Mouse (Mus musculus): ENCODE measurements around the gene Tprn.

Gene Tprn

DNA sequence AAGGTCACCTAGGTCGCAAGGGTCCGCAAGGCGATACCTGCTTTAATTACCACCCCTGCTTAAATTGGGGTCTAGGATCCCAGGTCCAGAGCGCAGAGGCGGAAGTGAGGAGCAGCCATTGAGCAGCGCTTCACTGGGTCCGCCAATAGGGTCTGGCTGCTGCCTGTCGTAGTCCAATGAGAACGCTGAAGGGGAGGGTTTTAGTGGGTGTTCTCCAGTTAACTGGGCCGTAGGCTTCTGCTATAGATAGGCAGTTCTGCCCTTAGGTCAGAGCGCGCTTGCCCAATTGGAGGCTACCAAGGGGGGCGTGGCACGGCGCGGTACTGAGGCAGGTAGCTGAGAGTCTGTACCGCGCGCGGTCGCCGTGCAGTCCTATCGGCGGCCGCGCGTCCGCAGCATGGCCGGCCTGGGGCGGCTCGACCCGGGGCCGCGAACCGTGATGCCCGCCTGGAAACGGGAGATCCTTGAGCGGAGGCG, at the start of gene Tprn:
Gene Tprn (plus strand): TSS at position 328 of the 477 bp plus-strand sequence.
- peak; percentile 94 to 97 for DNase-seq (ENCODE audit: low spot score in 2 of 2)

DNA sequence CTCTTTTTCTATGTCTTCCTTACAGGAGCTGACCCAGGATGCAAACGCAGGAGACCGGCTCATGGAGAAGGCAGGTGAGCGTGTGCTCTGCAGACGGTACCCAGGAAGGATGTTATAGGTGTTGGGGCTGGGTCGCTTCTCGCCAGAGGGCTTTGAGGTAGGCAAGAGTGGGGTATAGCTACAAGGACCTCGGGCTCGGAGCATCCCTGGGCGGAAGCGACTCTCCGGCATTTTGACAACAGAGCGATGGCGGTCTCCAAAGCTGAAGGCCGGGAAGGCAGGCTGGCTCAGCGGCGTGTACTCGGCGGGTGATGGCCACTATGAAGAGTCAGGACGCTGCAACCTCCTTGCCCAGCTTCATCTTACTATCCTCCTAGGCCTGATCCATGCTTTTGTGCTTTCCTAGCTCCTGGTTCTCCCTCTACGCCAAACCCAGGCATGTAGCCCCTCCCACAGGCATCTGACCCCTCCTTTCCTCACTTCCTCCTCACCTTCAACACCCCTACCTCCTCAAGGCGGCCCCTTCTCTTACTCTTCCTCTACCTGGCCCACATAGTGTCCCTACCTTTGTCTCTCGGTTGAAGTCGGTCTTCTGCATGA, 49.1 kb upstream of the Tprn start:
- no peak for DNase-seq (ENCODE audit: low spot score in 2 of 2)

DNA sequence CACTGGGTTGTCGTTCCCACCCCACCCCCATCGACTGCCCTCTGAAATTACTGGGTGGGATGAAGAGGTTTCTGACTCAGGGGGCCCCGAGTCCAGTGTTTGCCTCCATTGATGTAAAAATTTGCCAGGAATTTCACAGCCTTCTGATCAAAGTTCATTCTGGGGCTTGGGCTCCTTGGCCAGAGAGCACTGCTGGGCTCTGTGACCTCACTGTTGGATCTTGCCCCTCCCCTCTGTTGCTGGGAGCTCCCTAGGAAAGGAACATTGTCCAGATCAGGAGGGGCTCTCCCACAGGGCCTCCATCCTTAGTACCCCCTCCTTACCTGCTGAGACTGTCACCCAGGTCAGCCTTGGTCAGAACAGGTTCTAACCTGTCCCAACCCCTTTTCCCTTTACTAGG, 48.0 kb upstream of the Tprn start, which contains the start of gene Stpg3:
Gene Stpg3 (minus strand): TSS at position 194 of the 400 bp plus-strand sequence.
- no peak for DNase-seq (ENCODE audit: low spot score in 2 of 2)

DNA sequence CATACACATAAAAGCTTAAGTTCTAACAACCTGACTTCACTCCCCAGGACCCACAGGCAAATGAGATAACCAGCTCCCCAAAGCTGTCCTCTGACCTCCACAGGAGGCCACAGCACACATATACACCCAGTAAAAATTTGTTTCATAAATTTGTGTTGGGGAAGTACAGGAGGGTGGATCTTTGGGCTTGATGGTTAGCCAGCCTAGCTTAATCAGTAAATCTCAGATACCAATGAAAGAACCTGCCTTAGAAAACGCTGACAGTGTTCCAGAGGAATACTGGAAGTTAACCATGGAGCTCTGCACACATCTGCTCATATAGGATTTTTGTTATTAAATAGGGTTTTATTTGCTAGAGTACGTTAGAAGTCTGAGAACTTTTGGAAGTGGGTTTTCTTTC, 44.8 kb upstream of the Tprn start:
- DNase-seq (ENCODE audit: low spot score in 2 of 2), result no peak

DNA sequence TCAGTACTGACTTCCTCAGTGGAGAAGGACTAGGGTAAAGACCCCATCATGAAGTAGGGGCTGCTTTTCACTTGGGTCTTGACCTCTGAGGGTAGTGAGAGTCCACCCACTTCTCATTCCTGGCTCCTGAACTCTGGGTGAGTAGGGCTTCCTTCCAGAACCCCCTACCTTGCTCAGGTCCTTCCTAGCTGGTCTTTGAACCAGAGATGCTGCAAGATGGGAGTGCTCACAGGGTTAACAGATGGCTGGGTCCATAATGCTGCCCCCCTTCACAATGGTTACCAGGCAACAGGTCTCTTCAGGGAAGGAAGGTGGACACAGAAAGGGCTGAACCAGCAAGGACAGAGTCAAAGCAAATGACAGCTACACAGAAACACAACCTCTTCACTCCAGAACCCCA, 44.0 kb upstream of the Tprn start, which contains the start of gene Fam166a:
Gene Fam166a (plus strand): TSS at position 301 of the 400 bp plus-strand sequence.
- DNase-seq (ENCODE audit: low spot score in 2 of 2), result no peak

DNA sequence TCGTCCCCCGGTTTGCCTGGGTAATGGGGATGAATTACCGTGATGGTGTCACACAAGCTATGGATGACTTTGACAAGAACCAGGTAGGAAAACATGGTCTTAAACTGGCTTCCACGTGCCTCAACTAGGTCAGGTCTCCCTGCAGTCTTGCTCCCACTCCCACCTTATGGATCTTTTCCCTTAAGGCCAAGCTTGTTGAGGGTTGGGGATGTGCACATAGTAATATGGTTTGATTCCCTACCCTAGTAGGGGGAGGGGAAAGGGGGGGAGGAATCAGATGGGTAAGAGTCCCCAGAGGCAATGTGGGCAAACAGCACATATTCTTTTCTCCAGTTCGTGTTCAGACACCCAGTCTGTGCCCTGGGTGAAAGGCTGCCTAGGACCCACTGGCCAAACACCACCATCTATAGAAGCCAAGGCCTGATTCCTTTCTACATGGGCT, 41.1 kb upstream of the Tprn start:
- DNase-seq (ENCODE audit: low spot score in 2 of 2), result no peak

DNA sequence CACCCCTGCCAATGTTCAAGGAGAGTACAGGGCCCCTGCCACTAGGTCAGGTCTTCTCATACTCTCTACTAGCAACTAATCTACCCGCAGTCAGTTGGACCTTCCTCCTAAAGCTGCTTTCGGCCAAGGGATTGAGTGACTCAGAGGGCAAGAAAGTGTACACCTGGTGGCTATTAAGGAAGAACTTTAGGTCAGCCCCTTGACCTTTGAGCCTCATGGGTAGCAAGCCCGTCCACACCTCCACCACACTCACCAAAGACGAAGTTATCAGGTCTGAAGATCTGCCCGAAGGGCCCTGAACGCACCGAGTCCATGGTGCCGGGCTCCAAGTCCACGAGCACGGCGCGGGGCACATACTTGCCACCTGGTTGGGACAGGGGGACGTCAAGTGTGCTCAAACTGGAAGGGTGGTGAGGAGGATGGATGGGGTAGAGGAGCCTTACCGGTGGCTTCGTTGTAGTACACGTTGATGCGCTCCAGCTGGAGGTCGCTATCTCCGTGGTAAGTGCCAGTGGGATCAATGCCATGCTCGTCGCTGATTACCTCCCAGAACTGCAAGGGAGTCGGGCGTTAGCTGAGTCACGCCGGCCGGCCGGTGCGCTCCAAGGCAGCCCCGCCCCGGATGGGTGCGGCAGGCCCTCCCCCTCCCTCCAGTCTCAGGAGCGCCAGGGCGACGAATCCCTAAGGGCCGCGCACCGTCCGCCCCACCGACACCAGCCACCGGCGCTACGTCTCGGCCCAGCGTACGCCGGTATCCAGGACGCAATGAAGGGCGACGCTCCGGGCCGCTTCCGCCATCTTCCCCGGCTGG, 38.5 kb upstream of the Tprn start:
- peak; percentile 70 to 74 for DNase-seq (ENCODE audit: low spot score in 2 of 2)

DNA sequence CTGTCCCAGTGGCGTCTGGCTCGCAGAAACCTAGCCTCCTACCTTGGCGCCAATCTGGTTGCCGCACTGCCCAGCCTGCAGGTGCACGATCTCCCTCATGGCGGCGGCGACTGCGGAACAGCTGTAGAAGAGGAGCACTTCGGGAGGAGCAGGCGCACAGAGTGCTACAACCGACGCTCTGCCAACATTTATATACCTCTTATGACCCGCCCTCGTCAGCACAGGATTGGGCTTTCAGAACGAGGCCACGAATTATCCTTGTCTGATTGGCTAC, 38.0 kb upstream of the Tprn start, which contains the start of gene Tubb4b:
Gene Tubb4b (minus strand): TSS at position 211 of the 274 bp plus-strand sequence.
- DNase-seq (ENCODE audit: low spot score in 2 of 2), result no peak

DNA sequence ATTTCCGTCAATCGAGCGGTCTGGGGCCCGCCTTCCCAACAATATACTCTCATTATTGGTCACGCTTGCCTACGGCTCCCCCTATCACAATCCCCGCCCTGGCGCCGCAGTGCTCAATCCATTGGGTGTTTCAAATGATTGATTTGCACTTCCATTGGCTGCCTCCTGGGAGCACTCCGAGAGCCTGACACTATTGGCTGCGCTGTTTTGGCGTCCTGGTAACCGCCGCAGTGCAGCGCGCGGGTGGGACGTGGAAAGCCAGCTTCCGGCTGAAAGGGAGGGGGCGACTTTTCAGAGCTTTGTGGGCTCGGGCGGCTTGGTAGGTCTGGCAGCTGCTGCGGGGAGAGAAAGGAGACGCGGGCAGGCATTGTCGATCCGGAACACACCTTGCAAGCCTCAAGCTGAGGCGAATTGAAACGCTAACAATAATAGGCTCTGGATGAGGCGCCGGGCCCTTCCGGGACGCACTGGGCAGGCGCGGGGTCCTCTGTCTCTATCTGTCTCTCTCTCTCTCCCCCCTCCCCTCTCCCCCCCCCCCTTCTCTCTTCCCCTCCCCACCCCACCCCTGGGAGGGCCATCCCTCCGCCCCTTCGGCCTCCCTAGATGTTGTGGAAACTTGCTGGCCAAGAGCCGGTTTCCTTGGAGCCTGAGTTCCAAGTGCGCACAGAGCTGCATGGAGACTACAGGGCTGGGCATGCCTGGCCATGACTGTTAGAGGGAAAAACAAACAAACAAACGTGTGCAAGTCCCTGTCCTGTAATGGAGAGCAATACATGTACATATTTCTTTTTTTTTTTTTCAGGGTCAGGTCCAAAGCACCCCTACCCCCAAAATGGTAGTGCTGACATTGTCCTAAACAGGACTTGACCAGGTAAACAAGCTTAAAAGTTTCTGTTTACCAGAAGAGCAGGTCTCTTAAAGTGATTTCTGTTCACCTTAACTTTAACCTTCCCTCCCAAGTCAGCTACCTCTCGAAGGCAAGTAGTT, 37.4 kb upstream of the Tprn start:
- DNase-seq (ENCODE audit: low spot score in 2 of 2), result peak; percentile 99 to 100

DNA sequence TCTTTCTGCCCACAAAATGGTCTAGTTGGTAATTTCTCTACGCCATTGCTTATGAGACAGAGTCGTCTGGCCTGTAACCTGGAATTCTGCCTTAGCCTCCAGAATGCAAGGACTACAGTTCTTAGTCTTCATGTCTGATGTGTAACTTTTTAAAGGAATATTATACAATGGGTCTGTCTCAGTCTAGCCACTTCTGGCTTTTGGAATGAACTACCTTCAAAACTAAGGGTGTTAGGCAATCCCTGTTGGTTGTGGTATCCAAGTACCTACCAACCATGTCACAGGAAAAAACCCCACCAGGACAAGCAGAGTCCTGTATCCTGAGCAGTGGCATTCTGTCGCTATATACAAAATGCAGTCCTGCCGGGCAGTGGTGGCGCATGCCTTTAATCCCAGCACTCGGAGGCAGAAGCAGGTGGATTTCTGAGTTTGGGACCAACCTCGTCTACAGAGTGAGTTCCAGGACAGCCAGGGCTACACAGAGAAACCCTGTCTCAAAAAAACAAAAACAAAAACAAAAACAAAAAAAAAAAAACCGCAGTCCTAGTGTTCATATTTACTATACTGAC, 36.5 kb upstream of the Tprn start:
- no peak for DNase-seq (ENCODE audit: low spot score in 2 of 2)

DNA sequence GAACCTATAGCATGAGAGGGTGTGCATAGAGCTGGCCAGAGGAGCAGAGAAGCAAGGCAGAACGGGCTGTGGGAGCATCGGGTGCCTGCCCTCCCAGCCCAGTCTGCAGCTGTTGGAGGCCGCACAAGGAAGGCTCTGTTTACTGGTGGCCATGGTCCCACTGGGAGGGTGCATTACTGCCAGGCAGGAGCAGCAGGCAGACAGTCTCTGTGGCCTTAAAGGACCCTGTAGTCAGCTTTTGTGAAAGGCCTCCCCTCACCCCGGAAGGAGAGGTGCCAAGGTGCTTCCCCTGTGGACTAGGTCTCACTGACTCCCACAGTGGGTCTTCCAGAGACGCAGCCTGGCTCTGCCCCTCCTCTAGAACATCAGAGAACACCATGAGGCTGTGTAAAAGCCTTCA, 35.6 kb upstream of the Tprn start:
- DNase-seq (ENCODE audit: low spot score in 2 of 2), result peak in 1 of 2 experiments; percentile 43

DNA sequence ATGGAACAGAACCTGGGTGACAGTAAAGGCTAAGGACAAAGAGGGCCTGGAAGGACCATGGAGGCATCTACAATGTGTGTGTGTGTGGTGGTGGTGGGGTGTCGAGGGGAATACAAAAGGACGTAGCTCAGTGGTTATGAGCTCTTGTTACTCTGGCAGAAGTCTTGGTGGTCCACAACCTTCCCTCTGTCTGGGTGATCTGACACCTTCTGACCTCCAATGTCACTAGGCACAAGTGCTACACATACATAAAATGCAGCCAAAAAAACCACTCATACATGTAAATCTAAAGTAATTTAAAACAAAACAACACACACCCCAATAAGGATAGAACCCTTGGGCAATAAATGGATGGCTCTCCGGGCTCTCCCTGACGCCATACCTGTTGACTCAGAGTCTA, 35.0 kb upstream of the Tprn start:
- no peak for DNase-seq (ENCODE audit: low spot score in 2 of 2)

DNA sequence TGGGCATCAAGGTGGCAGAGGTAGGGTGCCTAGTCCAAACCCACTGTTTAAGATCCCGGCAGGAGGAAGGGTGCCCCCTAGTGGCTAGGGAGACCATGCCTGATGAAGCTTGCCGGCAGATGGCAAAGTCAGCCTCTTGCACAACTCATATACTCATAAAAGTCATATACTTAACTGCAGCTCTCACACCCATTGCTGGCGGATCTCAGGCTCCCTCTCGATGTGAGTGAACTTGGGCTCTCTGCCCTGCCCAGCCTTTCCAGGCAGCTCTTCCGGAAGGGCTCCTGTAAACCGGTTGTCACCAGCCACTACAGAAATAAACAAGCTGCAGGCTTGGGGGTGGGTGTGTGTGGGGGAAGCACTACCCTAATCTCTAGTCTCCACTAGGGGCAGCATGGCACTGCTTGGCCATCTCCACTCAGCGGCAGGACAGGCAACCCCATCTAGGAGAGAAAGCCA, 34.0 kb upstream of the Tprn start:
- peak; percentile 77 to 79 for DNase-seq (ENCODE audit: low spot score in 2 of 2)

DNA sequence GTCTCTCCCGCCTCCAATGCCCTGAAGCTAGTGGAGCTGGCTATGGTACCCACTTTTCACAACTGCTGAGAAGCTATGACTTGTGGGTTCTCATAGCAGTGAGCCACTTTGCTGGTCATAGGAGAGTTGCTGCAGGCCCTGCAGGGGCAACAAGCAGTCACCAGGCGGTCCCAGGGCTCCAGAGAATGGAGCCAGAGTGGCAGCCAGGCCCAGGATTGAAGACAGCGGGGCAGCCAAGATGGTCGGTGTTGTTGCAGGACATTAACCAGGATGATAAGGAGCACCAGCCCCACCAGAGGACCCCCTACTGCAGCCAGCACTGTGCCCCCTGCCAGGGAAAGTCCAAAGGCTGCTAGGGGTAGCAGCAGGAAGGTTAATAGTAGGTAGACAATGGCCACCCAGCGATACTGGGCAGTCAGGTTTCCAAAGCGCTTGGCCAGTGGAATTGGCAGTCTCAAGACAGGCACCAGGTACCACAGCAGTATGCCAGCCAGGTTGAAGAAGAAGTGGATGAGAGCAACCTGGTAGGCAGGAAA, 33.4 kb upstream of the Tprn start:
- no peak for DNase-seq (ENCODE audit: low spot score in 2 of 2)

DNA sequence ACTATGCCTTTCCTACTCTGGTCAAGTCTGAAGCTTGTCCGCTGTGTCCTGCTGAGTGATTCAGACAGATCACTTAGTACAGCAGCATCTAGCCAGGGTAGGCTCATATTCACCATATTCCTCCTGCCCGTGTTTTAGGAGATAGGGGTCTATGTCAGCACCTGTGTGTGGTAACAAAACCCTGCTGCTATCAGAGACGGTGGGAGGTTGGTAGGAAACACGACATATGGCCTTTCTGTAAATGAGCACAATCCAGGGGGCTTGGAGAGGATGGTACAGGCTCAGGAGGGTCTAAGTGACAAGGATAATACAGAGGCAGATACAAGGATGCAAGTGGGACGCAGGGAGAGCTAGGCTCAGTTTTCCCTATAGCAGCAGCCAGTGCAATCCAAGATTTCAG, 32.8 kb upstream of the Tprn start:
- DNase-seq (ENCODE audit: low spot score in 2 of 2), result no peak

DNA sequence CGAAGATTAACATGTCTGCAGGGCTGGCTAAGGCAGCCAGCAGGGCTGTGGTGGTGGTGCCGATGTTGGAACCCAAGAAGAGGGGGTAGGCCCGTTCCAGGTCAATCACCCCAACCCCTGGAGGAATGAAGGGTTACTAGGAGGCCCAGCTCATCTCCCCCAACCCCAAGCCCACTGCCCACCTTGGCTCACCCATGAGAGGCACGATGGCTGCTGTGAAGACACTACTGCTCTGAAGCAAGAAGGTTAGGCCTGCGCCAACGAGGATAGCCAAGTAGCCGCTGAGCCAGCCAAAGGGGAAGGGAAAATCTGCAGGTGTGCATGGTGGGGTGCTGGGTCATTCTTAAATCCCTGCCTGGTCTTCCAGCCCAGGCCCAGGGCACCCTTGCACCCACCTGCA, 31.8 kb upstream of the Tprn start:
- no peak for DNase-seq (ENCODE audit: low spot score in 2 of 2)

DNA sequence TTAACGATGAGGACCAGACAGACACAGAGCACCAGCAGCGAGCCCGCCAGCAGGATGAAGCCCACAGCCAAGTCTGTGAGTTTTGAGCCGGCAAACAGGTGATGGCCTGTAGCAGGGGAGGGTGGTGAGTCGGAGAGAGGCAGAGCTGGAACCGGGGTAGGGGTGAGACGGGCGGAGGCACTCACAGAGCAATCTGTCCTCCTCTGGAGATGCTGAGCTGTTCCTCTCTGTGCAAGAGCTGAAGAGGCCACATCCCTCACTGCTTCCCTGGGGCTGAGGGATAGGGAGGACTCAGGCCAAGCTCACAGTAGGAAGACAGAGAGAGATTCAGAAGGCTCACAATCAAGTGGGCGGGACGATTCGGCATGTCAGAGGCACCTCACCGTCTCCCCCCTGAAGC, 31.4 kb upstream of the Tprn start:
- no peak for DNase-seq (ENCODE audit: low spot score in 2 of 2)

DNA sequence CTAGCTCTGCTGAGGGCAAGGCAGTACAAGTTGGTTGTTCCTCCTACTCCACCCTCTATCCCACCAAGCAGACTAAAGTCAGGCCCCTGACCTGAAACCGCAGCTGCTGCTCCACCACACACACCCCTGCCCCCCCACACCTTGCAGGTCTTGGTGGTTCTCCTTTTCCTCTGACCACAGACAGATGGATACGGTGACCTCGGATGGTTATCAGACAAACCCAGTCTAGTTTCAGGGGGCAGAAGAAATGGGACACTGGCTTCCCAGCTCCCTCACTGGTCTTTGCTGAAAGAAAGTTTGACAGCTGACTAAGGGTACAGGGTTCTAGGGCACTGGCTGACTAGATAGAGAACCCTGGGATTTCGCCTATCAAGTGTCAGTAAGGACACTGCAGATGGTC, 29.0 kb upstream of the Tprn start:
- DNase-seq (ENCODE audit: low spot score in 2 of 2), result no peak

DNA sequence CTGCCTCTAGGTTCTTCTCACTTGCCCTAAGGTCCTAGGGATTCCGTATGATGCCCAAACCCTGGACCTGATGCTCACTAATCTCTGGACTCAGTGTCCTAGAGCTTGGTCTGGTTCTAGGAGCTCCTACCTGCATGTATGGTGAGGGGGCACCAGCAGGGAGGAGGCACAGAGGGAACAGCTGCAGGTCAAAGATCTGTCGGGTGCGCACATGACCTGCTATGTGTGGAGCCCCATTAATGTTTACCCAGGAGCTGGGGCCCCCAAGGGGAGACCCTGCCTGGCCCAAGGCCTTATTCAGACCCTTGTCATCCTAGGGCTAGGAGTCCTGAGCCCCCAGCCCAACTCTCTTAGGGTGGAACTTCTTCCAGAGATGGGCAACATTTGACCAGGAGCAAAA, 28.4 kb upstream of the Tprn start, which contains the start of gene Slc34a3:
Gene Slc34a3 (minus strand): TSS at position 315 of the 400 bp plus-strand sequence.
- DNase-seq (ENCODE audit: low spot score in 2 of 2), result no peak

DNA sequence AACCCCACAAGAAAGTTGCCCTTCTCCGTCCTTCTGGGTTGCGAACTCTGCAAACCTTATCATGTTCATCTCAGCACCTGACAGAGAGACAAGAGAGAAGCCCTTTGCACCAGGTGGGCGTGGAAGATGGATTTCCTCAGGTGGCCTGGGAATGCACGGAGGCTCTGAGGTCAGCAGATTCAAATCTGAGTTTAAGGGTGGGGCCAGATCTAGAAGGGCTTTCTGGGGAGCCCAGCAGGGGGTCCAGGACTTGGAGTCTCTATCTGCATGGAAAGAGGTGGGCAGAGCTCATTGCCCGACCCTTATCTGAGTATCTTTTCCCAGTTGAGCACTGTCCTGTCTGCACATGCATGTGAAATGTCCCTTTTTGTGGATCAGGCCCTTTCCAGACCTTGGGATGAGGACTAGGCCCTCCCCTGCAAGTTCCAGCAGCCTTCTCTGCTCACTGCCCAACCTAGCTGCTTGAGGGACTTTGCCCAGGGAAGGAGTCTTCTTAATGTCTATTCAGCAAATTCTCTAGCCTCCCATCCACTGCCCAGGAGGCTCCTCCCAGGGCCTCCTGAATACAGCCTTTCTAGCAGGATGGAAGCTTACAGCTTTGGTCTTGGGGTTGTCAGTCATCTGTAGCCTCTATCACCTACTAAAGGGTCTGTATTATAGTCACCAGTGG, 27.7 kb upstream of the Tprn start:
- DNase-seq (ENCODE audit: low spot score in 2 of 2), result no peak

DNA sequence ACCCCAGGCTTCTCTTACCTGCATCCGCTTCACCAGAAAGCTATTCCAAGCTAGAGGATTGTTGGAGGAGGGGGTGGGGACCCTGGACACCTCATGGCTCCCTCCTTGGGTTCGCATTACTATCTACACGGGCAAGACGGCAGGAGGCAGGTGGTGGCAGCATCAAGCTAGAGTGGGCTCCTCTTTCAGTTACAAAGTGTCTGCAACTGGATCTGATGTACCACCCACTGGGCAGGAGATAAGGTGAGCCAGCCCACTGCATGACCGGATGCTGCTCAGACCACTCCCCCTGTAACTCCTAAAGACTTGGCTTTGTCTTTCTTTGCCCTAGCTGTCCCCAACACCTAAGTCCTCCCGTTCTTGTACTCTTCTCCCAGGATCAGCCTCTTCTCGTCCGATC, 25.8 kb upstream of the Tprn start, which contains the start of gene Rnf224:
Gene Rnf224 (minus strand): TSS at position 174 of the 400 bp plus-strand sequence.
- no peak for DNase-seq (ENCODE audit: low spot score in 2 of 2)

All from right cerebral cortex, postnatal 36 days (tissue).